Mouse (Mus musculus) right cerebral cortex, adult 2 months (tissue): ENCODE measurements around the gene Ankrd6.
A peak's percentile ranks its signal among the peaks of the same experiment; 100 is the strongest.

Experiments
- DNase-seq, 2 experiments: peaks; one replicate each; pipeline ENCODE4 v3.0.0; 2021 to 2022; ENCODE audit warnings: low spot score in 2 of 2

The Ankrd6 gene

GRCm38 (mm10) chr4:32862011-32862750 lies 88.5 kb downstream of the Ankrd6 start:
- peak; percentile 54 to 56 for DNase-seq

- DNase-seq, result peak; percentile 49 to 71
Observed at GRCm38 (mm10) chr4:32860184-32860965, 90.3 kb downstream of the Ankrd6 start.

- no peak for DNase-seq
Observed at GRCm38 (mm10) chr4:32855580-32855979, 95.1 kb downstream of the Ankrd6 start.

GRCm38 (mm10) chr4:32854956-32855355 lies 95.7 kb downstream of the Ankrd6 start:
- DNase-seq, result no peak

GRCm38 (mm10) chr4:32853609-32854188 lies 96.9 kb downstream of the Ankrd6 start:
- no peak for DNase-seq

GRCm38 (mm10) chr4:32852819-32853218 lies 97.8 kb downstream of the Ankrd6 start:
- no peak for DNase-seq

GRCm38 (mm10) chr4:32852294-32852693 lies 98.3 kb downstream of the Ankrd6 start:
- DNase-seq, result no peak

GRCm38 (mm10) chr4:32838401-32838800 lies 112.2 kb downstream of the Ankrd6 start:
- DNase-seq, result no peak

GRCm38 (mm10) chr4:32836071-32836470 lies 114.6 kb downstream of the Ankrd6 start:
- no peak for DNase-seq

GRCm38 (mm10) chr4:32834541-32834940 lies 116.1 kb downstream of the Ankrd6 start:
- no peak for DNase-seq

GRCm38 (mm10) chr4:32833494-32834282 lies 117.0 kb downstream of the Ankrd6 start:
- no peak for DNase-seq

- DNase-seq, result no peak
Observed at GRCm38 (mm10) chr4:32829316-32829715, 121.3 kb downstream of the Ankrd6 start.

- DNase-seq, result no peak
Observed at GRCm38 (mm10) chr4:32828385-32829077, 122.1 kb downstream of the Ankrd6 start.

GRCm38 (mm10) chr4:32826925-32827324 lies 123.7 kb downstream of the Ankrd6 start:
- no peak for DNase-seq

GRCm38 (mm10) chr4:32824254-32824653 lies 126.4 kb downstream of the Ankrd6 start:
- DNase-seq, result peak in 1 of 2 experiments; percentile 16

- no peak for DNase-seq
Observed at GRCm38 (mm10) chr4:32820676-32821075, 130.0 kb downstream of the Ankrd6 start.

- DNase-seq, result no peak
Observed at GRCm38 (mm10) chr4:32817478-32817877, 133.2 kb downstream of the Ankrd6 start.

- no peak for DNase-seq
Observed at GRCm38 (mm10) chr4:32800577-32801170, 150.0 kb downstream of the Ankrd6 start.

- DNase-seq, result peak; percentile 83 to 86
Observed at GRCm38 (mm10) chr4:32799966-32800576, 150.6 kb downstream of the Ankrd6 start, which contains the start of gene Lyrm2. TSS of gene Lyrm2 (plus strand) at chr4:32800253.

- no peak for DNase-seq
Observed at GRCm38 (mm10) chr4:32798976-32799375, 151.7 kb downstream of the Ankrd6 start.
